Mouse (Mus musculus): ENCODE measurements at regions not wholly inside any gene's neighbourhood (a gene's known extent, or its start where the extent isn't known, plus 50 kb on each side); places are given as distances from the start of the nearest gene placed in this dataset.
A peak's percentile ranks its signal among the peaks of the same experiment; 100 is the strongest.

DNA sequence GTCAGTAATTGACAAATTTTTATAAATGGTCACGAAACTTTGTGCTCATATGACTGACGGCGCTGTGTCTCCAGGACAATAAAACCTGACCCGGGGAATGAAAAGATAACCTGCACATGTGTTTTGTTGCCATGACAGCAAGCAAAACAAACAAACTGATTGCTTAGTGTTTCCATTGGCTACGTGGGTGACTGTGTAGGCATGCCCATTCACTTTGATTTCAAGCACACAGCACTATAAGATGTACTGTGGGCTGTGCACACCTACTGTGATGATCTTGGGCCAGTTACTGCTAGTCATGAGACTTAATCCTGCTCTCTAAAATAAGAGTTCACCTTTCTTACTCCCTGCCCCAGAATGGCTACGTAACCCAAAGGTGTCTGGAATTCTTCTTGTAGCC lies 225.4 kb downstream of the Rnf144b start:
- Histone ChIP-seq H3K4me3 (no peak overlapping the region), H3K4me2 (replicated peaks) (no peak overlapping the region), H3K9me3 (no peaks in the 10 kb centered on the region), H3K4me1 (peaks cover 6% of the 10 kb centered on the region; the same call in 1 of the 2 replicates), H3K9ac (replicated peaks) (no peak overlapping the region), H3K27ac (replicated peaks) (no peak overlapping the region), H3K36me3 (no peaks in the 10 kb centered on the region), H3K27me3 (peaks cover 8% of the 10 kb centered on the region)
- WGBS, result 77% methylated on average over 6 of the region's 6 CpGs
- ATAC-seq (ENCODE audit: low FRiP score, low read depth), result no peak

- H3K9ac ChIP-seq (replicated peaks), result no peak overlapping the region
- peaks cover 6% of the 10 kb centered on the region; the same call in 1 of the 2 replicates for H3K4me1 ChIP-seq
- H3K4me3 ChIP-seq, result no peak overlapping the region
- H3K4me2 ChIP-seq (replicated peaks), result no peak overlapping the region
- ATAC-seq (ENCODE audit: low FRiP score, low read depth), result no peak; the same call in 1 of the 2 replicates
- no peak overlapping the region for H3K27ac ChIP-seq (replicated peaks)
- H3K27me3 ChIP-seq, result peaks cover 8% of the 10 kb centered on the region
- 44% methylated on average over 17 of the region's 17 CpGs for WGBS
- H3K36me3 ChIP-seq, result no peaks in the 10 kb centered on the region
- H3K9me3 ChIP-seq, result no peaks in the 10 kb centered on the region
Measured at GRCm38 (mm10) chr13:47348517-47349145, 226.2 kb downstream of the Rnf144b start.

DNA sequence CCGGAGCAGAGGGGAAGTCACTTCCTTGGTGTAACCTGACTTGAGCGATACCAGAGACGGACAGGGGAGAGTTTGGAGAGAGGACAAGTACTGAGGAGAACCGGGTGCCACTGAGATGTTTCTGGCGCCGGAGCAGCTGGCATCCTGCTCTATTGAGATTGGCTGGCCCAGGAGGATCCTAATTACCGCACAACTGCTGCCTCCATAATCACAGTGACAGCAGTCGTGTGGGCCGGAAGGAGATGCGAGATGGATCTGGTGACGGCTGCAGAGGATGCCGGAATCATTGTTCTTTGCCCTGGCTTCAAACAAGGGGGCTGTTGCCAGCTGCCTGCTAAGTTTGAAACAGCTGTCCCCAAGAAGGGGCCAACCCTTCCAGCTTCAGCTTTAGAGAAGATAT lies 232.0 kb downstream of the Rnf144b start:
- H3K4me3 ChIP-seq, result no peak overlapping the region
- no peak overlapping the region for H3K9ac ChIP-seq (replicated peaks)
- WGBS, result 86% methylated on average over 12 of the region's 12 CpGs
- H3K27ac ChIP-seq (replicated peaks), result no peak overlapping the region
- H3K4me1 ChIP-seq, result no peaks in the 10 kb centered on the region
- no peaks in the 10 kb centered on the region for H3K9me3 ChIP-seq
- peaks cover 7% of the 10 kb centered on the region for H3K27me3 ChIP-seq
- no peak overlapping the region for H3K4me2 ChIP-seq (replicated peaks)
- ATAC-seq (ENCODE audit: low FRiP score, low read depth), result no peak
- no peaks in the 10 kb centered on the region for H3K36me3 ChIP-seq

- Histone ChIP-seq H3K4me1 (no peaks in the 10 kb centered on the region), H3K4me3 (no peak overlapping the region), H3K27me3 (peaks cover 7% of the 10 kb centered on the region), H3K36me3 (no peaks in the 10 kb centered on the region), H3K9me3 (no peaks in the 10 kb centered on the region), H3K27ac (replicated peaks) (no peak overlapping the region), H3K4me2 (replicated peaks) (no peak overlapping the region), H3K9ac (replicated peaks) (no peak overlapping the region)
- ATAC-seq (ENCODE audit: low FRiP score, low read depth), result no peak
- WGBS, result 58% methylated on average over 5 of the region's 5 CpGs
Measured at GRCm38 (mm10) chr13:47355169-47355568, 232.7 kb downstream of the Rnf144b start.

GRCm38 (mm10) chr13:47358986-47359385 lies 236.5 kb downstream of the Rnf144b start:
- WGBS, result 79% methylated on average over 9 of the region's 9 CpGs
- H3K9me3 ChIP-seq, result no peaks in the 10 kb centered on the region
- no peak overlapping the region for H3K4me2 ChIP-seq (replicated peaks)
- H3K27me3 ChIP-seq, result peaks cover 4% of the 10 kb centered on the region
- ATAC-seq (ENCODE audit: low FRiP score, low read depth), result no peak
- no peaks in the 10 kb centered on the region for H3K36me3 ChIP-seq
- H3K4me3 ChIP-seq, result no peak overlapping the region
- no peaks in the 10 kb centered on the region for H3K4me1 ChIP-seq
- H3K9ac ChIP-seq (replicated peaks), result no peak overlapping the region
- no peak overlapping the region for H3K27ac ChIP-seq (replicated peaks)

DNA sequence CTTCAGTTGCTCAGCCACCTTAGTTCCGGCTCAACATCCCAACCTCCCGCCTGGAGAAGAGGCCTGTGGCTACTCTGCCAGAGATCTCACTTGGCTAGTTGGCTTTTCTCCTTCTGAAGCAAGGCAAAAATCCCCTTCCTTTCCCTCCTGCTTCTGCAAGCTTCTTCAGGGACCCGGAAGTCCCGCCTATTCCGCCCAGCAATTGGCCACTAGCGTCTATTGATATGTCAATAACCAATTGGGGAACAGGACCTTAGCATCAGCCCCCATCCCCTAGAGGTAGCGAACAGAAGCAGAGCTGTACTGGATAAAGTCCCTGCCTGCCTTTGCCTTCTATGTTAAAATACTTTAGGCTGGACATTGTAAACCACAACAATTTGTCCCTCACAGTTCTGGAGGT lies 243.3 kb downstream of the Rnf144b start:
- H3K27me3 ChIP-seq, result peaks cover 9% of the 10 kb centered on the region
- no peak overlapping the region for H3K9ac ChIP-seq (replicated peaks)
- H3K4me3 ChIP-seq, result no peak overlapping the region
- H3K27ac ChIP-seq (replicated peaks), result no peak overlapping the region
- no peaks in the 10 kb centered on the region for H3K36me3 ChIP-seq
- H3K9me3 ChIP-seq, result no peaks in the 10 kb centered on the region
- 75% methylated on average over 7 of the region's 7 CpGs for WGBS
- H3K4me2 ChIP-seq (replicated peaks), result no peak overlapping the region
- no peak for ATAC-seq (ENCODE audit: low FRiP score, low read depth)
- H3K4me1 ChIP-seq, result peaks cover 8% of the 10 kb centered on the region

DNA sequence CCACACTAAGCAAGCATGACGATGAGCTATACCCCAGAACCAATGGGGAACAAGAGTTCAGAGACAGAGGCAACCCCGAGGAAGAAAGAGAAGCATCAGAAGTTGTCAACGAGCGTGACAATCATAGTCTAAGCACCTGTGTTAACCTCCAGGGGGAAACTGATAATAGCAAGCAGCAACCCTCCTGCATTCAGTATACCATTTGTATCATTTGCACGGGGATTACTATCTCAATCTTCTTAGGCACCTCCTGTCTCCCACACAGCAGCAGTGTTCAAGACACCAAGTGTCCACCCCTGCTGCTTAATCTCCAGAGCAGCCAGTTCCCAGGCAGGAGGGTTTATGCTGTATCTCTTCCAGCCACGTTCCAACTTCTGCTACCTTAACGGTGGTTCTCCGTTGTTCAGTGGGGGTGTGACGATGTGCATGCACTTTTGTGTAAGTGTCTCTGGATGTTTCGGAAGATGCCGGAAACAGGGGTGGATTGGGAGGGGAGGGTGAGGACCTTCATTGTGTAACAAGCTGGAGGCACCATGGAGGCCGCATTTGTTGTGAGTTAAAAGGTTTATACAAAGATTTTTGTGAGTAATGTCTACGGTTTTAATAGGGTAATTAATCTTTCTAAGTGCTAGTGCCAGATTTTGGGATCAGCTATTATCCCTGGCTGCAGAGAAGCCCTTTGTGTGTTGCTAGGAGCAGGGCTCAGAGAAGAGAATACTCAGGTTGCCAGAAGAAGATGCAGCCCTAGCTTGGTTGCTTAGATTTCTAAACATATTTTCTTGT lies 245.8 kb downstream of the Rnf144b start:
- H3K4me1 ChIP-seq, result peaks cover 8% of the 10 kb centered on the region
- 28% methylated on average over 13 of the region's 13 CpGs for WGBS
- no peak overlapping the region for H3K4me3 ChIP-seq
- H3K27me3 ChIP-seq, result peaks cover 13% of the 10 kb centered on the region; the same call in 1 of the 2 replicates
- H3K36me3 ChIP-seq, result no peaks in the 10 kb centered on the region
- no peaks in the 10 kb centered on the region for H3K9me3 ChIP-seq
- no peak overlapping the region for H3K9ac ChIP-seq (replicated peaks)
- ATAC-seq (ENCODE audit: low FRiP score, low read depth), result no peak
- H3K27ac ChIP-seq (replicated peaks), result no peak overlapping the region; the same call in 1 of the 2 replicates
- H3K4me2 ChIP-seq (replicated peaks), result peak overlapping the region; percentile 22

DNA sequence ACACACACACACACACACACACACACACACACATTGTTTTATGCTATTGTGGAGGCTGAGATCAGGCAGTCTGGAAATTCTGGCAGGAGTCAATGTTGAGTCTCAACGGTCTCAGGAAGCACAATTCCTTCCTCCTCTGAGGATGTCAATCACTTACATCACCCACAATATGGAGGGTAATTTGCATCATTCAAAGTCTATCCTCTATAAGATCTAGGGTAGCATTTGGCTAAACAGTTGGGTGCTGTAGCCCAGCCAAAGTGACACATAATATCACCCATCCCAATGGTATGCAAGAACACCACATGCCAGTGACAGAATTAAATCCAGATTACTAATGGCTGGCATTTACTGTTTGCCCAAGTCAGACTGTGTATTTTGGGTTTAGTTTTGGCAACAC lies 252.1 kb downstream of the Rnf144b start:
- Histone ChIP-seq H3K9ac (replicated peaks) (no peak overlapping the region), H3K4me3 (no peak overlapping the region), H3K27ac (replicated peaks) (no peak overlapping the region), H3K27me3 (peaks cover 5% of the 10 kb centered on the region; the same call in 1 of the 2 replicates), H3K4me2 (replicated peaks) (no peak overlapping the region), H3K36me3 (no peaks in the 10 kb centered on the region), H3K9me3 (0 out of 2 replicates have a peak, but pooled peaks cover 3% of the 10 kb centered on the region), H3K4me1 (no peaks in the 10 kb centered on the region)
- no peak for ATAC-seq (ENCODE audit: low FRiP score, low read depth)
- WGBS, result 73% methylated on average over 1 of the region's 1 CpGs

- Histone ChIP-seq H3K27ac (replicated peaks) (no peak overlapping the region), H3K36me3 (no peaks in the 10 kb centered on the region), H3K9ac (replicated peaks) (no peak overlapping the region), H3K27me3 (no peaks in the 10 kb centered on the region), H3K9me3 (no peaks in the 10 kb centered on the region), H3K4me2 (replicated peaks) (no peak overlapping the region), H3K4me3 (no peak overlapping the region), H3K4me1 (no peaks in the 10 kb centered on the region)
- WGBS, result 51% methylated on average over 5 of the region's 5 CpGs
- no peak for ATAC-seq (ENCODE audit: low FRiP score, low read depth)
Measured at GRCm38 (mm10) chr13:47391023-47391422, 268.6 kb downstream of the Rnf144b start.

GRCm38 (mm10) chr13:47397726-47398350 lies 275.4 kb downstream of the Rnf144b start:
- H3K9ac ChIP-seq (replicated peaks), result no peak overlapping the region
- H3K9me3 ChIP-seq, result no peaks in the 10 kb centered on the region
- peaks cover 6% of the 10 kb centered on the region for H3K4me1 ChIP-seq
- no peaks in the 10 kb centered on the region for H3K27me3 ChIP-seq
- H3K4me2 ChIP-seq (replicated peaks), result no peak overlapping the region
- no peaks in the 10 kb centered on the region for H3K36me3 ChIP-seq
- H3K27ac ChIP-seq (replicated peaks), result no peak overlapping the region
- no peak overlapping the region for H3K4me3 ChIP-seq
- no peak for ATAC-seq (ENCODE audit: low FRiP score, low read depth)
- 69% methylated on average over 8 of the region's 8 CpGs for WGBS

GRCm38 (mm10) chr13:47398976-47399375 lies 276.5 kb downstream of the Rnf144b start:
- no peak overlapping the region for H3K27ac ChIP-seq (replicated peaks)
- WGBS, result 84% methylated on average over 5 of the region's 5 CpGs
- no peaks in the 10 kb centered on the region for H3K9me3 ChIP-seq
- peaks cover 6% of the 10 kb centered on the region for H3K4me1 ChIP-seq
- no peaks in the 10 kb centered on the region for H3K27me3 ChIP-seq
- no peak overlapping the region for H3K4me2 ChIP-seq (replicated peaks)
- no peaks in the 10 kb centered on the region for H3K36me3 ChIP-seq
- H3K4me3 ChIP-seq, result no peak overlapping the region
- no peak for ATAC-seq (ENCODE audit: low FRiP score, low read depth)
- no peak overlapping the region for H3K9ac ChIP-seq (replicated peaks)

GRCm38 (mm10) chr13:47413261-47413660 lies 290.8 kb downstream of the Rnf144b start:
- Histone ChIP-seq H3K4me2 (replicated peaks) (no peak overlapping the region), H3K9ac (replicated peaks) (no peak overlapping the region), H3K27ac (replicated peaks) (no peak overlapping the region), H3K9me3 (no peaks in the 10 kb centered on the region), H3K4me3 (no peak overlapping the region), H3K4me1 (no peaks in the 10 kb centered on the region), H3K27me3 (no peaks in the 10 kb centered on the region), H3K36me3 (no peaks in the 10 kb centered on the region)
- WGBS, result 95% methylated on average over 3 of the region's 3 CpGs
- ATAC-seq (ENCODE audit: low FRiP score, low read depth), result no peak

Data from midbrain, embryonic 12.5 days (tissue).